Mouse (Mus musculus): ENCODE results near the gene Chmp3.

GRCm38 (mm10) chr6:71527826-71528225 is 15.8 kb upstream of the Chmp3 start:
- TF ChIP-seq POLR2A (IDR thresholded peaks at IDR 0.05; ENCODE audit: insufficient read depth, low read depth, low read length) (no peak), CTCF (IDR thresholded peaks at IDR 0.05; ENCODE audit: insufficient read depth, low read depth, low read length) (no peak)

Measured in olfactory bulb, adult 2 months (tissue).